Mouse (Mus musculus) brown adipose tissue, adult 24 weeks (tissue): ENCODE data around the gene Cisd1. TPM values are rescaled to one million over a fixed set of nuclear protein-coding genes. Genes with fewer than 3 reads are reported as not detected.

Experiments
- H3K27ac ChIP-seq: fragments of 200-500 bp; replicated peaks from 2 replicates; pipeline ENCODE4 v1.5.1; 2012; ENCODE audit warnings: low read depth, mild to moderate bottlenecking, low read length
- H3K4me1 ChIP-seq: fragments of 200-500 bp; 2 replicates; pipeline ENCODE4 v1.6.1; 2012; ENCODE audit warnings: low read length, mixed read lengths; ENCODE audit not compliant: control insufficient read depth, insufficient read depth, insufficient read length
- H3K4me3 ChIP-seq: fragments of 200-500 bp; 2 replicates; pipeline ENCODE4 v1.5.1; 2012; ENCODE audit warnings: low read depth, mild to moderate bottlenecking, low read length, moderate library complexity; ENCODE audit not compliant: insufficient read depth
- polyA plus RNA-seq: library from polyadenylated mRNA; stranded (reverse); fragments of >200 nt; gene quantifications from 2 replicates; pipeline ENCODE4 v1.2.4, GENCODE M21; 2012; ENCODE audit not compliant: missing spikeins, insufficient read depth, insufficient read length

Gene Cisd1
- polyA plus RNA-seq, 1 experiment, result 297 TPM

DNA sequence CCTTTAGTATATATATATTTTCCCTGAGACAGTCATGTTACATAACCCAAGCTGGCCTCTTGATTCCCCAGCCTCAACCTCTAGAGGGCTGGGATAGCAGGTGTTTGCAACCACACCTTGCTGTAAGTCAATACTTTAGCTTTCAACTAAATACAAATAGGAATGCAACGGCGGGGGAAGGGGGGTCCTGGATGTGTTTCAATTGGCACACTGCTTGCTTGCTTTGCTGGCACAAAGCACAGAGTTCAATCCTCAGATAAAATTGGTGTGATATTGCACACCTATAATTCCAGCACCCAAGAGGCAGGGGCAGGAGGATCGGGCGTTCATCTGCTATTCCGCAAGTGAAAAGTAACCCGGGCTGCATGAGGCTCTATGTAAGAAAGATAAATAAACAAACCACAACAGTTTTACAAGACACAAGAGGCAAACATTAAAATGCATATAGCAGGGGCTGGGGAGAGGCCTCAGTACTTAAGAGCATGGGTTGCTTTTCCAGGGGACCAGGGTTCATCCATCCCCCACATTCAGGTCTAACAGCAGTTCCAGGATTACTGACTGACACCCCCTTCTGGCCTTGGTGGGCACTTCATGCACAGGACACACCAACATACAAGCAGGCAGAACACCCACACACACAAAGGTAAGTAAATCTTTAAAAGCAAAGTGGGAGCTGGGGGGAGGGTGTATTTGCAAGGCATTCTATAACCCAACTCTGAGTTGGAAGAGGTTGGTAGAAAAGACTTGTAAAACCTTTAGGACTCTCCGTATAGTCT lies 2.5 kb downstream of the Cisd1 start:
- Histone ChIP-seq H3K4me3 (no peak overlapping the region), H3K4me1 (peaks cover 10% of the 10 kb centered on the region), H3K27ac (no peak overlapping the region)

DNA sequence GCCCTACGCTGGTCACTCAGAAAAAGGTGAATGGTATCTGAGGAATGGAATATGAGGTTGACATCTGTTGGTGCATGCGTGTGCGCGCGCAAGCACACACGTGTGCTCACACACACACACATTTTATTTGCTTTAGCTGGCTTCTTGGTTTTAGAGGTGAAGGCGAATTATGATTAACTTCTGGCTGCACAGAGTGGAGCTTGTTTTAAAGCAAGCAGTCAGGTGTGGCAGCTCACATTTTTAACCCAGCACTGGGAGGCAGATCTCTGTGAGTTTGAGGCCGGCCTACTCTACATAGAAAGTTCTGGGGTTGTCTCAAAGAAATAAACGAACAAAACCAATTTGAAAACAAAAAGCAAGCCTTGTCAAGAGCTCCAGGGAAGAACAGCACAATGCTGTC lies 3.5 kb downstream of the Cisd1 start:
- no peak overlapping the region for H3K4me3 ChIP-seq
- no peak overlapping the region for H3K27ac ChIP-seq
- H3K4me1 ChIP-seq, result peaks cover 10% of the 10 kb centered on the region

DNA sequence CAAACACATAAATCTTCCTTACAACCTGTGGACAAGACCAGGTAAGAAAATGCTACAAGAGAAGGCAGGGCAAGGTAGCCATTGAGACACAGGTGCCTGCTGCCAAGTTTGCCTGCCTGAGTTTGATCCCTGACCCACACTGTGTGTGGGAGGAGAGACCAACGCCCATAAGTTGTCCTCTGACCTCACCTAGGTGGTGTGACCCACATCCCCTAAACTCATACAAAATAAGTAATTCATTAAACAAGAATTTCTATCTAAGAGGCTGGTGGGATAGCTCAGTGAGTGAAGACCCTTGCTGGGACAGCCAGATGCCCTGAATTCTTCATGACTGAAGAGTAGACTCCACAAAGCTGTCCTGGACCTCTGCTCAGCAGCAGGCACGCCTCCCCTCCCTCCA lies 4.6 kb downstream of the Cisd1 start:
- Histone ChIP-seq H3K27ac (no peak overlapping the region), H3K4me3 (no peak overlapping the region), H3K4me1 (peaks cover 10% of the 10 kb centered on the region)

DNA sequence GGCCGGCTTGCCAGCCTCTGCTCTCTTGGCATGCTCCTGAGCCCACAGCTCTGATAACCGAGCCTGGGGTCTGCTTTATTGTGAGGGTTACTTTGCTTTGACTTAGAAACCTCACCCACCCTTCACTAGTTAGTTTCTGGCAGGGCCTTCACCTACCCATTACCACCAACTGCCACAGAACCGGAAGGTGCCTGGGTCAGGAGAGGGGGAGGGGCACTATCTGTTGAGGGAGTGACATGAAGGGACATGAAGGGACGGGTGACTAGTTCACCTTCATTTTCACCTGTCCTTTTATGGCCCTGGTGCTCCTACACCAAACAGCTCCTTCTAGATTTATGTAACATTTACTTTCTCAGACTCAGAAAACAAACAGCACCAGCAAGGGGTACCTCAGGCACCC lies 5.3 kb downstream of the Cisd1 start:
- H3K4me3 ChIP-seq, result no peak overlapping the region
- peaks cover 10% of the 10 kb centered on the region; the same call in 1 of the 2 replicates for H3K4me1 ChIP-seq
- H3K27ac ChIP-seq, result no peak overlapping the region

DNA sequence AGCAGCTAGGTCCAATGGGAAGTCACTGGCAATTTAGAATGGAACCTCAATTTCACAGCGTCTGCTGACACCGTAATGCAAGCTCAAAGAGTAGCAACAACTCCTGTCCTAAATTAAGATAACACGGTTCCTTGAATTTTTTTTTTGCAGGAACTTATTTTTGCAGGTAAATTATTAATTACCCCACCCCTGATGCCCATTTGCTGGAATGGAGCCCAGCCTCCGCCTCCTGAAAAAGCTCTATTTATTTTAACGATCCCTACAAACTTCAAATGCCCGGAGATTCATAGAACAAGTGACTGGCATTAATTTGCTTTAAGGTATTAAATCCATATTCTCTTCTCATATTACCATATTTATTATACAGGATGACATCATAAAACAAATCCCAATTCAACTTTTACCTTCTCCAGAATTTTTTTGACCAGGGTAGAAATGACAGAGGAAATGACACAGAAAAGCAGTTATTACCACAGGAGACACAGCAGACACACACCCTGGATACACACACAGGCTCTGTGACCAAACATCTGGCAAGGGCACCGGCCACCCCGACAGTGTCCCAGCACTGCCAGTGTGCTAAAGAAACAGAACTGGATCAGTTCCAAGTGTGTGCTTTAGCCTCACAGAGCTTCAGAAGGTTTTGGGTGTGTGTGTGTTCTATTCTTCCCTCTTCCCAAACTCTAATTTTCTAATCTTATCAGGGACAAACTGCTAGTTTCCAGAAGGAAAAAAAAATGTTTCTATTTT lies 6.4 kb downstream of the Cisd1 start:
- no peak overlapping the region for H3K27ac ChIP-seq
- H3K4me3 ChIP-seq, result no peak overlapping the region
- H3K4me1 ChIP-seq, result peaks cover 10% of the 10 kb centered on the region; the same call in 1 of the 2 replicates

DNA sequence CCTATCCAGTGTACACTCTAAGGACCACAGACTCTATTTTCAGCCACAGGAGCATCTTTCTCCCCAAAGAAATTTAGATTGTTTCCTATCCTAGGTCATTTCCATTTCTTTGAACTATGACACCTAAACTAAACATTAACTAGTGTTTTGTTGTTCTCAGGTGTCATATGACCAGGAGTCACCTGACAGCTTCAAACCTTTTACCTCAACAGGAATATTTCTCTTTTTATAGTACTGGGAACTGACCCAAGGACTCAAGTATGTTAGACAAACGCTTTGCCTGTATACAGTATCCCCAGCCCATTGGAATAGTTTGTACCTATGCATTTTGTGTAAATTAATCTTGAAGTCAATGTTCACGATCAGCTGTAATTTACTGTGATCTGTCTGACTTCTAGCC lies 7.0 kb downstream of the Cisd1 start:
- Histone ChIP-seq H3K4me3 (no peak overlapping the region), H3K27ac (no peak overlapping the region), H3K4me1 (peaks cover 10% of the 10 kb centered on the region; the same call in 1 of the 2 replicates)

DNA sequence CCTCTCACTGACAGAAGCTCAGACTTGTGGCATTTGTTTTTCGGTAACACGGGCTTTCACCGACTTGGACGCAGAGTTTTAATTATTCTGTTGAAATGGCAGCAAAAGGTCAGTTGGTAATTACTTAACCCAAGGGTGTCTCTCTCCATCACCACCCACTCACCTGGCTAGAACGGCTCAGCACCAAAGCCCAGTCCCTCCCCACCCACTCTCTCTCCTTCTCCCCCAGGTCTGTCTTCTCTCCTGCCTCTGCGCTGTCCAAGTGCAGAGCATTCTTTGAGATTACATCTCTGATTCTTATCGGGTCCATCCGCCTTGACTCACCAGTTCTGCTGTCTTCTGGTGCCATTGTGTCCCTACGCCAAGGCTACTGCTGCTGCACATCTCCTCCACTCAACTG lies 11.9 kb downstream of the Cisd1 start:
- H3K27ac ChIP-seq, result no peak overlapping the region
- no peaks in the 10 kb centered on the region for H3K4me1 ChIP-seq
- H3K4me3 ChIP-seq, result no peak overlapping the region

DNA sequence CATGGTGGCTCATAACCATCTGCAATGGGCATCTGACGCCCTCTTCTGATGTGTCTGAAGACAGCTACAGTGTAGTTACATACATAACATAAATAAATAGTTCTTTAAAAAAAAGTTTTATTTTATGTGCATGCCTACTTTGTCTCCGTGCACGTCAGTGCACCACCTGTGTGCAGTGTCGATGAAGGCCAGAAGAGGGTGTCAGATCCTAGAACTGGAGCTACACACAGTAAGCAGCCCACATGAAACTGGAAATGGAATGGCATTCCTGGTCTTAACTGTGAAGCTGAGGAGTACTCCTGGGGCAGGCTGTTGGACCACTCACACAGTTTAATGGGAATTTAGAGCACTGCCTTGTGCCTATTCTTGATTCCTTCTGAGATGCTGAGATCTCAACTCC lies 12.4 kb downstream of the Cisd1 start:
- Histone ChIP-seq H3K4me3 (no peak overlapping the region), H3K27ac (no peak overlapping the region)

DNA sequence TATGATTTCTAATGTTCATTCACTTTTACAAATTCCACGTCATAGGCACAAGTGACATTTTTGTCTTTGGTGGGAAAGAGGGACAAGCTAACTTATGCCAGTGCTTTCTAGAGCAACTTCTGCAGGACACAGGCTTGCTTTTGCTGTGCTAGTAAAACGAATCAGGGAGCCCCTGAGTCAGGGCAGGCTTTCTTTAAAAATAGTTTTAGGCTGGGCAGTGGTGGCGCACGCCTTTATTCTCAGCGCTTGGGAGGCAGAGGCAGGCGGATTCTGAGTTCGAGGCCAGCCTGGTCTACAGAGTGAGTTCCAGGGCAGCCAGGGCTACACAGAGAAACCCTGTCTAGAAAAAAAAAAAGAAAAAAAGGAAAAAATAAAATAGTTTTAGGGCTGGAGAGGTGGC lies 12.8 kb downstream of the Cisd1 start:
- no peaks in the 10 kb centered on the region for H3K4me1 ChIP-seq
- H3K27ac ChIP-seq, result no peak overlapping the region
- no peak overlapping the region for H3K4me3 ChIP-seq

More for the DNA sequence above, 12.4 kb downstream of the Cisd1 start:
- H3K4me1 ChIP-seq, result no peaks in the 10 kb centered on the region

DNA sequence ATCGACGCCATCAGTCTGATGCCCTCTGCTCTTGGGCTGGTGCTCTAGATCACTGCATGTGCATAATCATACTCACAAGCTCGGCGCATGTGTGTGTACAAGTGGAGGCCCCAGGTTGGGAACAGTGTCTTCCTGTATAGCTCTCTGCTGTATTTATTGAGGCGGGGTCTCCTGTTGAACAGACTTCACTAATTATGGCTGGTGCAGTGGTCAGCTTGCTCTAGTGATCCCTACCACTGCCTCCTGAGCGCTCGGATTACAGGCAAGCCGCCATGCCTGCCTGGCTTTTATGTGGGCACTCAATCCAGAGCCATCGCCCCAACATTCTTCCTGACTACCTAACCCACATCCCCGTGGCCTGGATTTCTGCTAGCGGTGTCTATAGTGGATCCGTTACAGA lies 14.7 kb downstream of the Cisd1 start:
- H3K4me1 ChIP-seq, result no peaks in the 10 kb centered on the region
- no peak overlapping the region for H3K4me3 ChIP-seq
- no peak overlapping the region for H3K27ac ChIP-seq

DNA sequence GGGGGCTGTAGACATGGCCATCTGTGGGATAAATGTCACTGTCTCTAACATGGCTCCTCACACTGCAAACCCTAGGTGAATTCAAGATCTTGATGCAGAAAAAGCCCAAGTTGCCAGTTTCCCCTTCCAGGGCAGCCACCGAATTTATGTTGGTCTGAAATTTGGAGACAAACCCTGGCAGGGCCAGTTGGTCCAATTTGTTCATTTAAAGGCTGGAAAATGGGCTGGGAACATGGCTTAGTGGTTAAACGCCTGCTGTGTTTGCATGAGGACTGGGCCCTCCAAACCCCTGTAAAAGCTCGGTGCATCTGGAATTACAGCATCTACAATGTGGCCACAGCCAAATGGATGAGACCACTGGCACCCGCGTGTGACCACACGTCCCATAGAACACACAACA lies 15.5 kb downstream of the Cisd1 start:
- no peak overlapping the region for H3K4me3 ChIP-seq
- H3K27ac ChIP-seq, result no peak overlapping the region
- no peaks in the 10 kb centered on the region for H3K4me1 ChIP-seq

DNA sequence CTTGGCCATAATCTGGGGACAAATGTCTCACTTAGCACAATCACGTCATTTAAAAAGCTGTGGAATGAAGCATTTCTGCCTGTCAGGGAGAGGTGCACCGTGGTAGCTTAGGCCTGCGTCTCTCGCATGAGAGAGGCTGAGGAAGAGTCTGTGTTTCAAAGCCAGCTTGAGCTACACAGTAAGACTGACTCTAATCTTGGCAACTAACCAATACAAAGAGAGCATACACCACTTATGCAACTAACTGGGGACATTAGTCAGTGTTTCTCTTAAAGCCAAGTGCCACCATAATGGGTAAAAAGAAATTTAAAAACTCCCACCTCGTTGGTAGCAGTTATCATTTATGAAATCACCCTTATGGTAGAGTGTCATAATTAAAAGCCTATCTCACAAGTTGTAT lies 15.9 kb downstream of the Cisd1 start:
- no peak overlapping the region for H3K27ac ChIP-seq
- H3K4me3 ChIP-seq, result no peak overlapping the region
- H3K4me1 ChIP-seq, result no peaks in the 10 kb centered on the region

DNA sequence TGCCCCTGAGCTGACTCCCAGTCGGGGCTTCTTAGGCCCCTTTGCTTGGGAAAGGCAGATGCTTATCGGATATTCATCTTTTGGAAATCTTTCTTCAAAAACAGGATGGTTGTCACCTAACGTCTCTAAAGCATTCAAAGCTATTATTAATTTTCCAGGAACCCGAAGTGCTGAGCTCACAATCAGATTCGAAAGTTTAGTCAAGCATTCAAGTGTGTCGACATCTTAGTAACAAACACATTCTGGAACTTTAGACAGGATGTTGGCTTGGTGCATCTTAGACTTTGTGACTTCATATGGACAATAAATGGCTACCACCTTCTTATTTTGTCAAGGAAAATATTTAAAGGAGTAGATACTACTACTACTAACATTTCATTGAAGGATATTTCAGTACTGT lies 16.4 kb downstream of the Cisd1 start:
- Histone ChIP-seq H3K4me1 (no peaks in the 10 kb centered on the region), H3K4me3 (no peak overlapping the region), H3K27ac (no peak overlapping the region)

DNA sequence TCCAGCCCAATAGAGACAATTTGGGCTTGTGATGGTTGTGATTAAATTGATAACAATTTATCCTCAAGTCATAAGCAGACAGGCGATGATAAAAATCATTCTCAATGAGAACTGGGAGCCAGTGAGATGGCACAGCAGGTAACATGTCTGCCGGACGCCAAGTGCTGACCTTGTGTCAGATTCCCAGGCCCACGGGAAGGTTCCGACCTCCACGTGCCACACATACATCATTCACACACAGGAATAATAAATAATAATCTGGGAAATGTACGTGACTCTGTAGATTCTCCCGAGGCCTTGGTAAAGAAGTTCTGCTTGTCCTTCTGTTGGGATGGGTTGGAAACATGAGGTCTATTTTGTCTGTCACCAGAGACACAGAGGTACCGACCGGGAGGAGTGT lies 17.4 kb downstream of the Cisd1 start:
- H3K27ac ChIP-seq, result no peak overlapping the region
- no peaks in the 10 kb centered on the region for H3K4me1 ChIP-seq
- H3K4me3 ChIP-seq, result no peak overlapping the region

DNA sequence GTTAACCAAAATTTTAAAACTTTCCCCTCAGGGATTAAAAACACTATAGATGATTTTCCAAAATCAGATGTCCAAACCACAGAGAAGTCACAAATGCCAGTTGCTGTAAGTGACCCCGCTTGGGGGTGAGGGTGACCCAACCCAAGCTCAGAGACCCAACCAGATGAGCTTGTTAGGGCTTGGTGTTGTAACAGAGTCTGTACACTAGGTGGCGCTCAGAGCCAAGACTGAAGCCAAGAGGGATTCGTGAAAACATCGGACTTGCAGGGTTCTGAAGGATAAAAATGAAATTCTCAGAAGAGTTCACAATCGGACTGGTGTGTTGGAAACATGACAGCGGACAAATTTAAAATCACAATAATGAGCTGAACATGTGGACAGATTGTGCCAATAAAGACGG lies 18.0 kb downstream of the Cisd1 start:
- no peaks in the 10 kb centered on the region for H3K4me1 ChIP-seq
- H3K4me3 ChIP-seq, result no peak overlapping the region
- no peak overlapping the region for H3K27ac ChIP-seq

DNA sequence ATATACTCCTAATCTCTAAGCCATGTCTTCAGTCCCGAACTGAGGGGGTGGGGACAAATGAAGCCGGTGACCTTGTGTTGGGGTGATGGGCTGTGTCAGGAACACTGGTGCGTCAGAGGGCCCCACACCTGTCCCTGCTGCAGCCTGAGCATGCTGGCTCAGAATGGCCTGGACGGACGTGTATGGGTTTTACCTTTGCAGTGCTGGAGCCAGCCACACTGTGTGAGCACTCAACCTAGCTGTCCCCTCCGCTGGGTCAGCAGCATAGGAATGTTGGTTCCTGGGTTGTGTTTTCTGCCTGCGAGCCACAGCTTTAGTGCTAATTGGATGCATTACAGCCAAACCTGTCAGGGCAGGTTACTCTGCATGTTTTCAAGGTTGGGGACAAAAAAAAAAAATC lies 18.6 kb downstream of the Cisd1 start:
- no peak overlapping the region for H3K27ac ChIP-seq
- no peaks in the 10 kb centered on the region for H3K4me1 ChIP-seq
- H3K4me3 ChIP-seq, result no peak overlapping the region
